ENCODE assay signal across 22 mouse cellular contexts in genomic region chr9:117205395-117205794, GRCm38 (mm10).
DNase-seq lines count a peak whose midpoint lies in the region; ATAC-seq and TF ChIP-seq lines count a peak whose summit lies in the region.
"Had no signal": no experiment of that assay in that cellular context is flagged by ENCODE, and none has a peak within 500 bp of the region (broad histone marks: within the 10 kb centered on the region; RNA-seq: fewer than 3 reads in every experiment).

No protein-coding gene starts in this region.

- no peaks in the 10 kb centered on the region; the same call in 1 of the 2 replicates for H3K4me1 ChIP-seq in kidney, adult 2 months (ENCODE audit: control insufficient read depth, insufficient read depth, low read length)
- H3K4me1 ChIP-seq in lung, embryonic 15.5 days, result no peaks in the 10 kb centered on the region
- H3K4me1 ChIP-seq in embryonic facial prominence, embryonic 11.5 days (ENCODE audit: control insufficient read depth, insufficient read depth, low read length), result no peaks in the 10 kb centered on the region
- peaks cover 24% of the 10 kb centered on the region for H3K4me1 ChIP-seq in limb, embryonic 10.5 days
- H3K4me1 ChIP-seq: liver, embryonic 15.5 days had no signal

- no peaks in the 10 kb centered on the region for H3K27me3 ChIP-seq in kidney, adult 2 months (replicated peaks; ENCODE audit: control insufficient read depth, insufficient read depth, low read length)
- H3K27me3 ChIP-seq in lung, embryonic 15.5 days, result no peaks in the 10 kb centered on the region
- H3K27me3 ChIP-seq in embryonic facial prominence, embryonic 11.5 days (ENCODE audit: control insufficient read depth, insufficient read depth, low read length), result no peaks in the 10 kb centered on the region
- no peaks in the 10 kb centered on the region for H3K27me3 ChIP-seq in limb, embryonic 10.5 days (ENCODE audit: low read depth, poor library complexity, severe bottlenecking)
- H3K27me3 ChIP-seq: embryonic facial prominence, embryonic 15.5 days; forebrain, embryonic 15.5 days; heart, embryonic 15.5 days; hindbrain, embryonic 13.5 days; liver, embryonic 15.5 days had no signal

- 43% methylated on average over 6 of the region's 6 CpGs for WGBS in kidney, adult 2 months
- WGBS in lung, embryonic 15.5 days, result 48% methylated on average over 6 of the region's 6 CpGs
- 46% methylated on average over 6 of the region's 6 CpGs for WGBS in embryonic facial prominence, embryonic 11.5 days
- 22% methylated on average over 6 of the region's 6 CpGs for WGBS in limb, embryonic 10.5 days

- no peaks in the 10 kb centered on the region for H3K9me3 ChIP-seq in lung, embryonic 15.5 days
- H3K9me3 ChIP-seq in embryonic facial prominence, embryonic 11.5 days (replicated peaks; ENCODE audit: control insufficient read depth, low read length), result no peaks in the 10 kb centered on the region
- no peaks in the 10 kb centered on the region for H3K9me3 ChIP-seq in limb, embryonic 10.5 days (replicated peaks)
- H3K9me3 ChIP-seq: embryonic facial prominence, embryonic 15.5 days; forebrain, embryonic 15.5 days; heart, embryonic 15.5 days; hindbrain, embryonic 13.5 days; liver, embryonic 15.5 days had no signal

- no peak for TF ChIP-seq POLR2A in kidney, adult 2 months (IDR thresholded peaks at IDR 0.05; ENCODE audit: low read depth, low read length)

- DNase-seq in kidney, adult 2 months, result peak; percentile 14
- no peak for DNase-seq in kidney, adult 18-20 months
- DNase-seq in lung, adult 18-20 months, result no peak
- peak; percentile 32 for DNase-seq in embryonic facial prominence, embryonic 11.5 days (ENCODE audit: low spot score)
- DNase-seq in limb, embryonic 10.5 days (ENCODE audit: low spot score), result no peak
- no peak for DNase-seq in layer of hippocampus, adult 18-20 months (ENCODE audit: low spot score in 2 of 2)
- no peak for DNase-seq in left cerebral cortex, adult 8-10 months (ENCODE audit: low spot score in 2 of 2)
- DNase-seq: adrenal gland, postnatal 25 days; cerebellum, adult 9-11 months; gastrocnemius, postnatal 10 days; heart, postnatal 36 days; liver; thymus, postnatal 14 days had no signal

- no peak for TF ChIP-seq CTCF in kidney, adult 2 months (conservative IDR thresholded peaks at IDR 0.05; ENCODE audit: insufficient read depth, insufficient read length, low read depth, low read length)

- no peak overlapping the region for H3K4me2 ChIP-seq in lung, embryonic 15.5 days
- H3K4me2 ChIP-seq in embryonic facial prominence, embryonic 11.5 days (ENCODE audit: low read depth, low read length), result no peak overlapping the region
- H3K4me2 ChIP-seq: embryonic facial prominence, embryonic 15.5 days; forebrain, embryonic 15.5 days; heart, embryonic 15.5 days; hindbrain, embryonic 13.5 days; liver, embryonic 15.5 days; midbrain, embryonic 11.5 days had no signal

- no peak overlapping the region for H3K27ac ChIP-seq in kidney, adult 2 months (ENCODE audit: insufficient read depth, low read depth, low read length)
- no peak overlapping the region for H3K27ac ChIP-seq in lung, embryonic 15.5 days
- H3K27ac ChIP-seq in embryonic facial prominence, embryonic 11.5 days (replicated peaks; ENCODE audit: low read depth, low read length), result no peak overlapping the region
- H3K27ac ChIP-seq in limb, embryonic 10.5 days, result peak overlapping the region; percentile 58; the same call in 1 of the 2 replicates
- H3K27ac ChIP-seq: embryonic facial prominence, embryonic 15.5 days; forebrain, embryonic 15.5 days; heart, embryonic 15.5 days; hindbrain, embryonic 13.5 days; liver, embryonic 15.5 days; macrophage had no signal

- ATAC-seq in lung, embryonic 15.5 days (ENCODE audit: borderline replicate concordance, extremely low read depth, low FRiP score, low TSS enrichment), result 0 out of 2 replicates have a peak, but pooled peaks have one; percentile 19
- ATAC-seq in embryonic facial prominence, embryonic 11.5 days (replicated peaks; ENCODE audit: insufficient number of reproducible peaks, low FRiP score, low TSS enrichment, low read depth), result no peak
- ATAC-seq: activated CD4-positive, CD25-positive, alpha-beta regulatory T cell, adult 4 months; forebrain, embryonic 15.5 days had no signal

- H3K4me3 ChIP-seq in kidney, adult 2 months (ENCODE audit: insufficient read depth, low read depth, low read length), result no peak overlapping the region
- H3K4me3 ChIP-seq in lung, embryonic 15.5 days, result no peak overlapping the region
- H3K4me3 ChIP-seq in embryonic facial prominence, embryonic 11.5 days (ENCODE audit: low read depth, low read length), result no peak overlapping the region
- H3K4me3 ChIP-seq in limb, embryonic 10.5 days, result no peak overlapping the region
- H3K4me3 ChIP-seq: embryonic facial prominence, embryonic 15.5 days; forebrain, embryonic 15.5 days; heart, embryonic 15.5 days; hindbrain, embryonic 13.5 days; liver, embryonic 15.5 days had no signal

- no peak overlapping the region for H3K9ac ChIP-seq in lung, embryonic 15.5 days
- no peak overlapping the region for H3K9ac ChIP-seq in embryonic facial prominence, embryonic 11.5 days (replicated peaks; ENCODE audit: low read length)
- H3K9ac ChIP-seq: embryonic facial prominence, embryonic 15.5 days; forebrain, embryonic 15.5 days; heart, embryonic 15.5 days; hindbrain, embryonic 13.5 days; liver, embryonic 15.5 days had no signal

- no peaks in the 10 kb centered on the region for H3K36me3 ChIP-seq in kidney, adult 2 months (ENCODE audit: control insufficient read depth, insufficient read depth, low read length)
- H3K36me3 ChIP-seq in lung, embryonic 15.5 days, result no peaks in the 10 kb centered on the region
- no peaks in the 10 kb centered on the region for H3K36me3 ChIP-seq in embryonic facial prominence, embryonic 11.5 days (replicated peaks; ENCODE audit: control insufficient read depth, insufficient read depth, low read depth, low read length)
- H3K36me3 ChIP-seq in limb, embryonic 10.5 days, result 0 out of 2 replicates have a peak, but pooled peaks cover 3% of the 10 kb centered on the region
- H3K36me3 ChIP-seq: forebrain, embryonic 15.5 days; heart, embryonic 15.5 days; hindbrain, embryonic 13.5 days; liver, embryonic 15.5 days had no signal

Comparison
In these comparisons a context has a peak if more than half of its experiments do, and no peak if none do; other contexts are left out.
1. DNase-seq: peak in kidney, adult 2 months (single experiment) and embryonic facial prominence, embryonic 11.5 days (single experiment); none in kidney, adult 18-20 months (single experiment), lung, adult 18-20 months (0 of 2), limb, embryonic 10.5 days (single experiment), layer of hippocampus, adult 18-20 months (0 of 2) and left cerebral cortex, adult 8-10 months (0 of 2).